Mouse (Mus musculus) lung, postnatal 0 days (tissue): ENCODE results near the gene Nid1. TPM values are rescaled to one million over a fixed set of nuclear protein-coding genes. Genes with fewer than 3 reads are reported as not detected.

Experiments
- ATAC-seq: fragments of 200-750 bp; cut with Nextera tagmentation; 2 replicates; pipeline ENCODE4 v1.8.0; 2017; ENCODE audit warnings: moderate library complexity
- DNase-seq: peaks from one replicate; pipeline ENCODE4 v3.0.0-alpha.2; 2016; ENCODE audit warnings: low spot score
- H3K27ac ChIP-seq: fragments of 300-500 bp; sonication (generic); 2 replicates; pipeline ENCODE4 v1.5.1; 2014; ENCODE audit warnings: antibody characterized with exemption, mild to moderate bottlenecking, low read length, mixed read lengths
- H3K27me3 ChIP-seq: fragments of 300-500 bp; sonication (generic); replicated peaks from 2 replicates; pipeline ENCODE4 v1.6.1; 2014; ENCODE audit warnings: low read length, mixed read lengths; ENCODE audit not compliant: insufficient read depth
- H3K36me3 ChIP-seq: fragments of 300-500 bp; sonication (generic); 2 replicates; pipeline ENCODE4 v1.6.1; 2014; ENCODE audit warnings: low read length, mixed read lengths; ENCODE audit not compliant: insufficient read depth
- H3K4me1 ChIP-seq: fragments of 300-500 bp; sonication (generic); 2 replicates; pipeline ENCODE4 v1.6.1; 2014; ENCODE audit warnings: antibody characterized with exemption, low read depth, low read length, mixed read lengths; ENCODE audit not compliant: insufficient read depth
- H3K4me2 ChIP-seq: fragments of 300-500 bp; sonication (generic); replicated peaks from 2 replicates; pipeline ENCODE4 v1.6.1; 2014; ENCODE audit warnings: low read depth, mild to moderate bottlenecking, low read length, moderate library complexity, mixed read lengths
- H3K4me3 ChIP-seq: fragments of 300-500 bp; sonication (generic); 2 replicates; pipeline ENCODE4 v1.5.1; 2014; ENCODE audit warnings: low read depth, low read length
- H3K9ac ChIP-seq: fragments of 300-500 bp; sonication (generic); replicated peaks from 2 replicates; pipeline ENCODE4 v1.6.1; 2014; ENCODE audit warnings: low read depth, mild to moderate bottlenecking
- H3K9me3 ChIP-seq: fragments of 300-500 bp; sonication (generic); 2 replicates; pipeline ENCODE4 v1.6.1; 2016; ENCODE audit warnings: low read length, mixed read lengths
- CTCF ChIP-seq: IDR thresholded peaks from 2 replicates; pipeline ENCODE4 v1.5.1; 2016; ENCODE audit warnings: antibody characterized with exemption, mild to moderate bottlenecking
- EP300 ChIP-seq: IDR thresholded peaks from 2 replicates; pipeline ENCODE4 v1.6.1; 2016; ENCODE audit warnings: antibody characterized with exemption, mild to moderate bottlenecking, control low read depth
- WGBS: fragments of 180-500 bp; shearing (Covaris S2); extraction: QIAGEN DNeasy Blood & Tissue Kit; methylation state at CpG from one replicate; pipeline ENCODE4 v1.1.7; 2014; 5-methylcytosine and 5-hydroxymethylcytosine counted together
- polyA plus RNA-seq: library from polyadenylated mRNA; unstranded; fragments of >200 nt; fragmentation: Nextera tagmentation; extraction: Ambion mirVana; gene quantifications from 2 replicates; pipeline ENCODE4 v1.2.1, GENCODE M21; 2015

The Nid1 gene
- polyA plus RNA-seq, 1 experiment from 2014 or later = 87.5 TPM

DNA sequence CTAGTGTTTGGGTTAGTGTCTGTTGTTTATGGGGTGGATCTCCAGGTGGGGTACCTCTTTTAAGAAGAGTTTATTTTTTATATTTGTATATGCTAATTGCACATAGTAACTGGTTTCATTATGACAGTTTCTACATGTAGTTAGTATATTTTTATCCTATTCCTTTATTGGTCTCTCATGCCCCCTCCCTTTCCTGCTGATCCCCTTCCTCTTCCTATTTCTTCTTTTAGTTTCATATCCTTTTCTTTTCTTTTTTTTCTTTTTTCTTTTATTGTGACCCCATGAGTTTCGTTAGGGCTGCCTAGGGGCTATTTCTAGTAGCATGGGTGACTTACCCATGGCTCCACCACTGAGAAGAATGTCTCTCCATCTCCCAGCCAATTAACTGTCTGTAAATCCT lies 116.3 kb downstream of the Nid1 start:
- Histone ChIP-seq H3K27me3 (no peaks in the 10 kb centered on the region), H3K4me1 (peaks cover 7% of the 10 kb centered on the region; the same call in 1 of the 2 replicates), H3K27ac (no peak overlapping the region), H3K4me3 (no peak overlapping the region), H3K4me2 (no peak overlapping the region), H3K9me3 (no peaks in the 10 kb centered on the region), H3K36me3 (no peaks in the 10 kb centered on the region), H3K9ac (no peak overlapping the region)
- 64% methylated on average over 1 of the region's 1 CpGs for WGBS
- DNase-seq (no peak), ATAC-seq (no peak)
- TF ChIP-seq EP300 = no peak
- TF ChIP-seq CTCF = no peak

GRCm38 (mm10) chr13:13555196-13555595 lies 117.8 kb downstream of the Nid1 start:
- Histone ChIP-seq H3K9ac (no peak overlapping the region), H3K36me3 (no peaks in the 10 kb centered on the region), H3K4me2 (no peak overlapping the region), H3K4me3 (no peak overlapping the region), H3K4me1 (peaks cover 2% of the 10 kb centered on the region; the same call in 1 of the 2 replicates), H3K27me3 (no peaks in the 10 kb centered on the region), H3K27ac (no peak overlapping the region), H3K9me3 (no peaks in the 10 kb centered on the region)
- DNase-seq = no peak
- 90% methylated on average over 3 of the region's 3 CpGs for WGBS
- ATAC-seq = no peak
- TF ChIP-seq EP300 = no peak
- no peak for TF ChIP-seq CTCF

DNA sequence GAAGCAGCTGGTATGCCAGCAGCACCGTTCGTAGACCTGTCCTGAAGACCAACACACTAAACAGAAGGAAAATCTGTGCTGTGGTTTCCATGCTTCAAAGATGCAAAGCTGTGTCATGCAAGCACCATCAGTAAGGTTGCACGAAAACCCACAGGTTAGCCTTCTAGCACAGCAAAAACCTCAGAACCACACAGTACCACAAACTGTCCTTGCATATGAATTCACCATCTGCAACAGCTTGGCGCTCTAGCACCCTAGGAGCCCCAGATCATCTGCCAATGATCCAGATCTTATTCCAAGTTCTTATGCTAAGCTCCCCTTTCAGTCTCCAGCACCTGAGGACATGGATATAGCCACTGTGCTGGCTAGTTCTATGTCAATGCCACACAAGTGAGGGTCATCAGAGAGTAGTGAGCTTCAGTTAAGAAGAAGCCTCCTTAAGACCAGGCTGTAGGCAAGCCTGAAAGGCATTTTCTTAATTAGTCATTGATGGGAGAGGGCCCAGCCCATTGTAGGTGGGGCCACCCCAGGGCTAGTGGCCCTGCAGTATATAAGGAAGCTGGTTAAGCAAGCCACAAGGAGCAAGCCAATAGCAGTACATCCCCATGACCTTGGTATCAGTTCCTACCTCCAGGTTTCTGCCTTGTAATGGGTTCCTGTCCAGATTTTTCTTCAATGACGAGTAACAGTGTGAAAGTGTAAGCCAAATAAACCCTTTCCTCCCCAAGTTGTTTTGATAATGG lies 119.8 kb downstream of the Nid1 start:
- WGBS = 72% methylated on average over 5 of the region's 5 CpGs
- no peaks in the 10 kb centered on the region for H3K4me1 ChIP-seq
- no peak overlapping the region for H3K4me3 ChIP-seq
- DNase-seq = no peak
- H3K36me3 ChIP-seq = no peaks in the 10 kb centered on the region
- TF ChIP-seq CTCF (no peak), EP300 (no peak)
- no peak for ATAC-seq
- no peak overlapping the region for H3K4me2 ChIP-seq
- no peaks in the 10 kb centered on the region for H3K9me3 ChIP-seq
- no peak overlapping the region for H3K27ac ChIP-seq
- H3K27me3 ChIP-seq = no peaks in the 10 kb centered on the region
- H3K9ac ChIP-seq = no peak overlapping the region

DNA sequence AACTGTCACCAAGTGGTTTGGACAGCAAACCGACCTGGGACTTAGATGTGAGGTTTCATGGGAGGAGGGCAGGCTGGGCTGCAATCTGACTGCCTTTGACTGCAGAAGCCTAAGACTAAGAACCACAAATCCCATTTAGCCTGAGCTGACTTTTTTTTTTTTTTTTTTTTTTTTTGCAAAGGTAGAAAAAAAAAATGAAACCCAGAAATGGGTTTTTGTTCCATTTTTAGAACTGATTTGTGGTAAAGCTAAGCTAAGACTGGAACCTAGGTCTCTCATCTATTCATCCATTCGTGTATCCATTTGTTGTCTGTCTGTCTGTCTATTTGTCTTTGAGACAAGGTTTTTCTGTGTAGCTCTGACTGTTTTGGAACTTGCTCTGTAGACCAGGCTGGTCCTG lies 120.9 kb downstream of the Nid1 start:
- Histone ChIP-seq H3K9me3 (no peaks in the 10 kb centered on the region), H3K4me3 (no peak overlapping the region), H3K27me3 (no peaks in the 10 kb centered on the region), H3K9ac (no peak overlapping the region), H3K4me2 (no peak overlapping the region), H3K4me1 (no peaks in the 10 kb centered on the region), H3K27ac (no peak overlapping the region), H3K36me3 (no peaks in the 10 kb centered on the region)
- 48% methylated on average over 2 of the region's 2 CpGs for WGBS
- TF ChIP-seq EP300 (no peak), CTCF (no peak)
- DNase-seq (no peak), ATAC-seq (no peak)

GRCm38 (mm10) chr13:13558900-13559299 lies 121.5 kb downstream of the Nid1 start:
- no peaks in the 10 kb centered on the region for H3K36me3 ChIP-seq
- H3K4me3 ChIP-seq = no peak overlapping the region
- DNase-seq (peak; percentile 83), ATAC-seq (peak; percentile 50)
- no peak for TF ChIP-seq CTCF
- peak; percentile 67 for TF ChIP-seq EP300
- 36% methylated on average over 5 of the region's 5 CpGs for WGBS
- no peaks in the 10 kb centered on the region for H3K27me3 ChIP-seq
- no peak overlapping the region for H3K4me2 ChIP-seq
- no peak overlapping the region for H3K9ac ChIP-seq
- no peak overlapping the region for H3K27ac ChIP-seq
- H3K4me1 ChIP-seq = no peaks in the 10 kb centered on the region
- H3K9me3 ChIP-seq = no peaks in the 10 kb centered on the region

Other genes with a start within 250 kb of the Nid1 start
- gene Gpr137b, start 43.5 kb upstream of the Nid1 start, polyA plus RNA-seq = 19.3 and 22.4 TPM in 2 replicates
- 7.1 and 7.8 TPM in 2 replicates for gene Lyst, start 152.8 kb downstream of the Nid1 start, polyA plus RNA-seq